Mouse (Mus musculus): ENCODE measurements around the gene Ccnt2. TPM values are rescaled to one million over a fixed set of nuclear protein-coding genes. Genes with fewer than 3 reads are reported as not detected.

The Ccnt2 gene
- polyA plus RNA-seq, 1 experiment from 2014 or later: 89.6 TPM

GRCm38 (mm10) chr1:127845472-127845871 lies 71.5 kb downstream of the Ccnt2 start:
- 86% methylated on average over 5 of the region's 5 CpGs for WGBS
- no peak overlapping the region for H3K4me3 ChIP-seq (ENCODE audit: low read depth, low read length)
- H3K4me1 ChIP-seq (ENCODE audit: control insufficient read depth, insufficient read depth, low read length): no peaks in the 10 kb centered on the region
- no peaks in the 10 kb centered on the region for H3K27me3 ChIP-seq (ENCODE audit: control insufficient read depth, insufficient read depth, low read length)
- ATAC-seq (ENCODE audit: low FRiP score): no peak
- no peak overlapping the region for H3K4me2 ChIP-seq
- peak; percentile 26 for DNase-seq (ENCODE audit: low spot score, missing footprints)
- no peaks in the 10 kb centered on the region for H3K36me3 ChIP-seq (ENCODE audit: control insufficient read depth, insufficient read depth, low read length)
- H3K27ac ChIP-seq (ENCODE audit: low read depth, low read length): no peak overlapping the region
- no peak overlapping the region for H3K9ac ChIP-seq (ENCODE audit: low read length)
- no peaks in the 10 kb centered on the region for H3K9me3 ChIP-seq (ENCODE audit: control insufficient read depth, low read length)

DNA sequence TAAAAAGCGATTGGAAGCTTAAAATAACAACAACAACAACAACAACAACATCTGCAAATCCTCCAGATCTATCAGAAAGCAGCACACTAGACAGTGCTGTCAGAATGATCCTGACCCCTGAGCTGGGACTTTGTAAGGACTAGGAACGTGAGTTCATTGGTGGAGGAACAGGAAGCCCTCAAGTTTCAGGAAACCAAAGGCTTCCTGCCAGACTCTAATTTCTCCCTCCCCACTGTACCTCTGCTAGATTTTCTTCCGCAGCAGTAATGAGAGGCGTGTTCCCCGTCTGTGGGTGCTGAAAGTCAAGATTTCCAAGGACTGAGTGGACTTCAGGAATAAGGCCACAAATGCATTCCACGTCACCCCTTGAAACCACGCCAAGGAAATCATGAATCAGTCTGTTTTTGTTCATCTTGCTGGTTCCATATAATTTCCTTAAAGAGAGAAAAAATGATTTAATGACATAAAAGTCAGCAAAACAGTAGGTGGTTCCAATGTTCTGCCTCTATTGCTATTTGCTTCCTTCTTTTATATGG lies 76.2 kb downstream of the Ccnt2 start:
- Histone ChIP-seq H3K9me3 (ENCODE audit: control insufficient read depth, low read length) (peaks cover 4% of the 10 kb centered on the region; the same call in 1 of the 2 replicates), H3K4me2 (no peak overlapping the region), H3K9ac (ENCODE audit: low read length) (no peak overlapping the region), H3K36me3 (ENCODE audit: control insufficient read depth, insufficient read depth, low read length) (no peaks in the 10 kb centered on the region), H3K27me3 (ENCODE audit: control insufficient read depth, insufficient read depth, low read length) (no peaks in the 10 kb centered on the region), H3K4me1 (ENCODE audit: control insufficient read depth, insufficient read depth, low read length) (no peaks in the 10 kb centered on the region), H3K4me3 (ENCODE audit: low read depth, low read length) (no peak overlapping the region), H3K27ac (ENCODE audit: low read depth, low read length) (no peak overlapping the region)
- no peak for ATAC-seq (ENCODE audit: low FRiP score)
- WGBS: 88% methylated on average over 7 of the region's 7 CpGs
- DNase-seq (ENCODE audit: low spot score, missing footprints): no peak

GRCm38 (mm10) chr1:127854486-127855222 lies 80.7 kb downstream of the Ccnt2 start, which contains the start of gene Map3k19:
Gene Map3k19 (minus strand): TSS chr1:127855031.
- Histone ChIP-seq H3K9me3 (ENCODE audit: control insufficient read depth, low read length) (peaks cover 4% of the 10 kb centered on the region; the same call in 1 of the 2 replicates), H3K4me1 (ENCODE audit: control insufficient read depth, insufficient read depth, low read length) (no peaks in the 10 kb centered on the region), H3K36me3 (ENCODE audit: control insufficient read depth, insufficient read depth, low read length) (no peaks in the 10 kb centered on the region), H3K27me3 (ENCODE audit: control insufficient read depth, insufficient read depth, low read length) (no peaks in the 10 kb centered on the region), H3K4me2 (no peak within 1 kb of the TSS), H3K27ac (ENCODE audit: low read depth, low read length) (no peak within 1 kb of the TSS), H3K9ac (ENCODE audit: low read length) (no peak within 1 kb of the TSS), H3K4me3 (ENCODE audit: low read depth, low read length) (no peak within 1 kb of the TSS)
- 71% methylated on average over 14 of the region's 14 CpGs for WGBS
- no peak for DNase-seq (ENCODE audit: low spot score, missing footprints)
- no peak for ATAC-seq (ENCODE audit: low FRiP score)

Other genes with a start within 250 kb of the Ccnt2 start
- gene Tmem163, start 94.6 kb upstream of the Ccnt2 start, polyA plus RNA-seq (2014; fragmentation: Nextera tagmentation; extraction: Ambion mirVana): 41.1 and 43.1 TPM in 2 replicates
- 0.12 and 0.50 TPM in 2 replicates for gene Acmsd, start 44.8 kb upstream of the Ccnt2 start, polyA plus RNA-seq (2014; fragmentation: Nextera tagmentation; extraction: Ambion mirVana)
- 0.10 TPM in 1 of 2 replicates, not detected in the other for gene Map3k19, start 80.9 kb downstream of the Ccnt2 start, polyA plus RNA-seq (2014; fragmentation: Nextera tagmentation; extraction: Ambion mirVana)
- 14.1 and 15.5 TPM in 2 replicates for gene Rab3gap1, start 94.6 kb downstream of the Ccnt2 start, polyA plus RNA-seq (2014; fragmentation: Nextera tagmentation; extraction: Ambion mirVana)